Mouse (Mus musculus) spleen, adult 2 months (tissue): ENCODE measurements around the gene Slc13a3.
"Not testable (repeated sequence)": the region's sequence is repeated elsewhere in the genome, so short reads cannot be mapped to it uniquely, and the experiment has no call there.

ENCODE experiments used
- CTCF ChIP-seq: fragments of 200-500 bp; IDR thresholded peaks from 2 replicates; pipeline ENCODE4 v1.5.1; 2011; ENCODE audit warnings: mild to moderate bottlenecking, inconsistent platforms; ENCODE audit not compliant: insufficient read depth, insufficient read length, insufficient replicate concordance; ENCODE audit errors: extremely low read depth
- POLR2A ChIP-seq: fragments of 200-500 bp; IDR thresholded peaks from 2 replicates; pipeline ENCODE4 v1.6.1; 2011; ENCODE audit warnings: low read depth, low read length, inconsistent platforms

- not testable (repeated sequence) for TF ChIP-seq CTCF, POLR2A
Measured at GRCm38 (mm10) chr2:165511530-165511929, 38.5 kb upstream of the Slc13a3 start.
